Mouse (Mus musculus) megakaryocyte progenitor cell, adult 5-6 weeks (primary cell): ENCODE measurements around the gene Mapk7. TPM values are rescaled to one million over a fixed set of nuclear protein-coding genes. Genes with fewer than 3 reads are reported as not detected.

Experiments
- ATAC-seq: replicated peaks from 2 replicates; pipeline ENCODE4 v1.8.0; 2016; ENCODE audit warnings: mild to moderate bottlenecking, moderate TSS enrichment, inconsistent platforms; ENCODE audit not compliant: poor library complexity
- total RNA-seq, 2 experiments: library from RNA; stranded (forward) in 1 of 2; stranded (reverse) in 1 of 2; fragments of 157-497, 149-512 nt in 1 of 2; fragments of 200-1000 nt in 1 of 2; gene quantifications; 2 replicates each; pipeline versions ENCODE4 v1.2.3 to v1.2.4; 2015 to 2017

Mapk7 gene
- total RNA-seq, 2 experiments from 2014 or later: 6.2 to 12.0 TPM

GRCm38 (mm10) chr11:61469317-61469917 is 24.8 kb downstream of the Mapk7 start:
- ATAC-seq: peak; percentile 86

DNA sequence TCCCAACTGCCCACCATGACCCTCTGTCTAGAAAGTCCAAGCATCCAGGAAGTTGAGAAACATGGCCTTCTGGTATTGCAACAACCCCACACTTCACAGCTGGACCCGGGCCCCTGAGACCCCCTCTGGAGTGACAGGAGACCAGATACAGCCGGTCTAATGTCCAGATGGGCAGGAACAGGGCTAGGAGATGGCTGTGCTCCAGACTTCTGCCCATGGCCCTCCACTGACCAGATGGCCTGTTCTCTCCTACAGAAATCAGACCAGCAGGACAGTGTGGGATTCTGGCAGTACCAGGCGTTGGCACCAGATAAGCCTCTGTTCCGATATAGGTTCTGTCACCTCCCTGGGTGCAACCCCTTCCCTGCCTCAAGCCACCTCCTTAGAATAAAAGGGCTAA is 25.7 kb downstream of the Mapk7 start:
- no peak; the same call in 1 of the 2 replicates for ATAC-seq

- ATAC-seq: no peak
These were observed 28.8 kb downstream of the Mapk7 start for GRCm38 (mm10) chr11:61465422-61465821.

GRCm38 (mm10) chr11:61464071-61464470 is 30.1 kb downstream of the Mapk7 start:
- ATAC-seq: no peak

- no peak for ATAC-seq
These were observed 44.5 kb downstream of the Mapk7 start for GRCm38 (mm10) chr11:61449499-61450292.

DNA sequence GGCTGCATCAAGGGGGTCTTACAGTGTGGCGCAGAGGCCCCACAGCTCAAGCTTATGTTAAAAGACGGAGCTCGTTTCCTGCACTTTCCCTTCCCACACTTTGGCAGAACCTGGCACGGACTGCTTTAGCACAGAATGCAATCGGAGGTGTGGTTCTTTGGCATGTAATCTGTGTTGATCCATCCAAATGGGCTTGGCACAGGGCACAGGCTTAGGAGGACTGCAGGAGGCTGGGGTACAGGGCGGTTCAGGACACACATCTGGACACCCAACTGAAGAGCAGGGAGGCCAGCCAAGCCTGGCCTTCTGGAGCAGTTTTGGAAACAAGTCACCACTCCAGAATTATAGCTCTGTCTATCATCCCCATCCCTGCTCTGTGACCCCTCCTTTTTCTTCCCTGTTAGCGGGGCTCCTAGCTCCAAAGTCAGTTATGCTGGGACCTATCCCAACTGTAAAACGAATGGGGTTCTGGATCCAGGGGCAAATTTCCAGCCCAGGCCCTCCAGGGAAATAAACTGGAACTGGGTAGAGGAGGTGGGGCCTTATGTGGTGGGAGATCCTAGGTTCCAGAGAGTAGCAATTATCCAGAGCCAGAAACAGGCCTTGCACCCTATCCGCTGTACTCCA is 45.5 kb downstream of the Mapk7 start:
- ATAC-seq: no peak

- ATAC-seq: no peak
These were observed 46.2 kb downstream of the Mapk7 start for GRCm38 (mm10) chr11:61448041-61448440.

- no peak for ATAC-seq
These were observed 46.9 kb downstream of the Mapk7 start for GRCm38 (mm10) chr11:61447296-61447695.

DNA sequence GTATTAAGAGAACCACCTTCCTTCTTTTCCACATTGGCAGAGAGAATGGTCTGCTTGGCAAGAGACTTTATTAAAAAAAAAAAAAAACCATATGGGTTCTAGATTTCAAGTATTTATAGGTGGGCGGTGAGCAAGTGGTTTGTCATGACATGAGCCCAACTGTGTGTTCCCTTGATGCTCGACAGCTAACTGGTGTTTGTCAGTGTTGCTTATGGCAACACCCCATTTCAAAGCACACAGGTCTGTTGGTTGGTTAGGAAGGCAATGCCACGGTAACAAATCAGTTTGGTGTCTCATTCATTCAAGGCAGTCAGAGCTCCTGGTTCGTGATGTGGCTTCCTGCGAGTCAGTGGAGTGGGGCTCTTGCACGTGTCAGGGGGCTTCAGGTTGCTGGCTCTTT is 50.4 kb downstream of the Mapk7 start:
- no peak for ATAC-seq

DNA sequence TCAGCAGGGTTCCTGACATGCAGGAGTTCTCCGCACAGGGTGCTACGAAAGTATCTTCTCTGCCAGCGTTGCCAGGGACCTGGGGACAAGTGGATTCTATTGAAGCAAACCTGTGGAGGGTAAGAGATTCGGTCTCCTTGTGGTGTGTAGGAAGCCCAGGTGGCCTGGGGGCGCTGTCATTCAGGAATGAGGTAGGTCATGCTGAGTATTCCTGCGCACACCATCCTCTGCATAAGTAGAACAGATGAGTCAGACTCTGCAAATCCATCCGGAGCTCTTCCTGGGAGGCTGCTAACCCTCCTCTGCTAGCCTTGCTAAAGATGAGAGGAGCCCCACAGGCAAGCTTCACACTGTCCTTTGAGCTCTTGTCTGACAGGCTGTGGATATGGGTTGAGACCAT is 52.5 kb downstream of the Mapk7 start:
- no peak for ATAC-seq

DNA sequence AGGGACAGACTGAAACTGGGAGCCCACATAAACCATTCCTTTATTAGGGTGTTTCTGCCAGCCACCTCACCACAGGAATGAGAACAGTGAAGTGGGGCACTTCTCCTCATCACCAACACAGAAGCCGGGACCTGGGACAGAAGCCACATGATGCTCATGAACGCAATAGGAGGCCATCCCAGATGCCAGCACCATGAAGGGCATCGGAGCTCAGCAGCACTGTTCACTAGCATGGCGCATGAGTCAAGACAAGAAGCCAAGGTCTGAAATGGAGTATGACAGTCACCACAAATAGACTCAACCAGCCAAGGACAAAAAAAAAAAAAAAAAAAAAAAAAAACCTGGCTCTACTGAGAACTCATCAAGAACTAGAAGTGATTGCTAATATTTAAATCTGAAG is 53.8 kb downstream of the Mapk7 start:
- no peak for ATAC-seq

DNA sequence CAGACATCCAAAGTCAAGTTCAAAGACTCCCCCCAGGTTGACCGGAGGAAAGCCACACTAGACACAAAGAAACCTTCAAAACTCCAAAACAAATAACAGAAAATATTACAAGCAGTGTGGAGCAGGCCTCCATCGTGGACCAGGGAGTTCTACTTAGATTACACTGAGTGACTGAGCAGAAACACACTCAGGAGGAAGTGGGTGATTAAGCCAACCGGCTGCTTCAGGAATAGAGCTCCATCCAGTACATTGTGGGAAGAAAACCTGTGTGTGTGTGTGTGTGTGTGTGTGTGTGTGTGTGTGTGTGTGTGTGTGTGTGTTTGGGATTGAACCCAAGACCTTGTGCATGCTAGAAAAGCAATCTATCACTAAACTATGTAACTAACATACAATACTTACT is 55.0 kb downstream of the Mapk7 start:
- no peak for ATAC-seq

Other genes with a start within 250 kb of the Mapk7 start
- 20.2 and 25.5 TPM in 2 replicates for gene Aldh3a2, start 226.9 kb downstream of the Mapk7 start, total RNA-seq (2015)
- 17.3 and 17.6 TPM in 2 replicates for gene Aldh3a2, start 226.9 kb downstream of the Mapk7 start, total RNA-seq (2017)
- gene Slc47a2, start 151.5 kb downstream of the Mapk7 start, total RNA-seq (2015): not detected in 2 replicates
- not detected in 2 replicates for gene Slc47a2, start 151.5 kb downstream of the Mapk7 start, total RNA-seq (2017)
- gene Slc47a1, start 116.1 kb downstream of the Mapk7 start, total RNA-seq (2015): not detected in 2 replicates
- not detected in 2 replicates for gene Slc47a1, start 116.1 kb downstream of the Mapk7 start, total RNA-seq (2017)
- not detected in 2 replicates for gene Rnf112, start 40.3 kb downstream of the Mapk7 start, total RNA-seq (2015)
- gene Rnf112, start 40.3 kb downstream of the Mapk7 start, total RNA-seq (2017): not detected in 2 replicates
- gene Mfap4, start 9.0 kb downstream of the Mapk7 start, total RNA-seq (2015): not detected in 2 replicates
- gene Mfap4, start 9.0 kb downstream of the Mapk7 start, total RNA-seq (2017): not detected in 2 replicates
- gene B9d1, start 10.7 kb upstream of the Mapk7 start, total RNA-seq (2015): 0.49 and 1.3 TPM in 2 replicates
- gene B9d1, start 10.7 kb upstream of the Mapk7 start, total RNA-seq (2017): 0.92 TPM in 1 of 2 replicates, not detected in the other
- 0.05 TPM in 1 of 2 replicates, not detected in the other for gene Epn2, start 85.3 kb upstream of the Mapk7 start, total RNA-seq (2015)
- 0.34 TPM in 1 of 2 replicates, not detected in the other for gene Epn2, start 85.3 kb upstream of the Mapk7 start, total RNA-seq (2017)
- 0.07 and 0.73 TPM in 2 replicates for gene Grap, start 158.9 kb upstream of the Mapk7 start, total RNA-seq (2015)
- 0.37 and 1.4 TPM in 2 replicates for gene Grap, start 158.9 kb upstream of the Mapk7 start, total RNA-seq (2017)
- gene Fam83g, start 189.7 kb upstream of the Mapk7 start, total RNA-seq (2015): not detected in 2 replicates
- gene Fam83g, start 189.7 kb upstream of the Mapk7 start, total RNA-seq (2017): 0.10 TPM in 1 of 2 replicates, not detected in the other
- not detected in 2 replicates for gene Slc5a10, start 226.4 kb upstream of the Mapk7 start, total RNA-seq (2015)
- gene Slc5a10, start 226.4 kb upstream of the Mapk7 start, total RNA-seq (2017): not detected in 2 replicates